ENCODE assay signal across 8 mouse cellular contexts in genomic region chr7:142497775-142498174, GRCm38 (mm10). TPM values are rescaled to one million over a fixed set of nuclear protein-coding genes. Genes with fewer than 3 reads are reported as not detected.
DNase-seq lines count a peak whose midpoint lies in the region; ATAC-seq and TF ChIP-seq lines count a peak whose summit lies in the region.

No protein-coding gene starts in this region.

- peak; percentile 18 for DNase-seq in adrenal gland, adult 2 months
- no peak for DNase-seq in adrenal gland, postnatal 25 days
- DNase-seq in midbrain, postnatal 0 days (ENCODE audit: low spot score), result no peak
- DNase-seq in gastrocnemius, postnatal 25 days, result peak; percentile 71

- H3K27ac ChIP-seq in midbrain, postnatal 0 days (ENCODE audit: low read depth, low read length), result no peak overlapping the region
- no peak overlapping the region for H3K27ac ChIP-seq in midbrain, embryonic 16.5 days (ENCODE audit: low read length)
- no peak overlapping the region for H3K27ac ChIP-seq in midbrain, embryonic 13.5 days

- no peaks in the 10 kb centered on the region for H3K27me3 ChIP-seq in midbrain, postnatal 0 days (ENCODE audit: insufficient read depth, low read length)
- H3K27me3 ChIP-seq in midbrain, embryonic 16.5 days (ENCODE audit: control insufficient read depth, insufficient read depth, low read depth, low read length), result no peaks in the 10 kb centered on the region
- no peaks in the 10 kb centered on the region for H3K27me3 ChIP-seq in midbrain, embryonic 13.5 days

- no peak overlapping the region for H3K4me2 ChIP-seq in midbrain, postnatal 0 days (ENCODE audit: low read depth, low read length, poor library complexity, severe bottlenecking)
- no peak overlapping the region for H3K4me2 ChIP-seq in midbrain, embryonic 16.5 days (ENCODE audit: low read length)
- H3K4me2 ChIP-seq in midbrain, embryonic 13.5 days (replicated peaks), result no peak overlapping the region

- ATAC-seq in midbrain, postnatal 0 days (ENCODE audit: low FRiP score), result no peak
- no peak for ATAC-seq in midbrain, embryonic 16.5 days
- ATAC-seq in megakaryocyte, adult 5-6 weeks (ENCODE audit: poor library complexity, severe bottlenecking), result peak; percentile 71
- no peak for ATAC-seq in erythroid progenitor cell, adult 5-6 weeks (replicated peaks; ENCODE audit: low FRiP score, poor library complexity, severe bottlenecking)
- ATAC-seq in midbrain, embryonic 13.5 days, result no peak

- no peaks in the 10 kb centered on the region for H3K36me3 ChIP-seq in midbrain, postnatal 0 days (ENCODE audit: insufficient read depth, low read length)
- H3K36me3 ChIP-seq in midbrain, embryonic 16.5 days (ENCODE audit: control insufficient read depth, insufficient read depth, low read length), result no peaks in the 10 kb centered on the region
- no peaks in the 10 kb centered on the region for H3K36me3 ChIP-seq in midbrain, embryonic 13.5 days

- 89% methylated on average over 2 of the region's 2 CpGs for WGBS in midbrain, postnatal 0 days
- 80% methylated on average over 2 of the region's 2 CpGs for WGBS in midbrain, embryonic 16.5 days
- WGBS in midbrain, embryonic 13.5 days, result 91% methylated on average over 2 of the region's 2 CpGs

- H3K9ac ChIP-seq in midbrain, postnatal 0 days (replicated peaks; ENCODE audit: low read length, poor library complexity, severe bottlenecking), result no peak overlapping the region
- no peak overlapping the region for H3K9ac ChIP-seq in midbrain, embryonic 16.5 days (ENCODE audit: low read depth, low read length)
- H3K9ac ChIP-seq in midbrain, embryonic 13.5 days (replicated peaks), result no peak overlapping the region

- H3K4me1 ChIP-seq in midbrain, postnatal 0 days (ENCODE audit: insufficient read depth, low read length), result no peaks in the 10 kb centered on the region
- H3K4me1 ChIP-seq in midbrain, embryonic 16.5 days (ENCODE audit: control insufficient read depth, insufficient read depth, low read length), result no peaks in the 10 kb centered on the region
- H3K4me1 ChIP-seq in midbrain, embryonic 13.5 days (replicated peaks), result no peaks in the 10 kb centered on the region

- H3K4me3 ChIP-seq in midbrain, postnatal 0 days (ENCODE audit: low read depth, low read length), result no peak overlapping the region
- no peak overlapping the region for H3K4me3 ChIP-seq in midbrain, embryonic 16.5 days (ENCODE audit: low read depth, low read length)
- no peak overlapping the region for H3K4me3 ChIP-seq in midbrain, embryonic 13.5 days (replicated peaks)

- no peaks in the 10 kb centered on the region for H3K9me3 ChIP-seq in midbrain, postnatal 0 days (ENCODE audit: low read length)
- H3K9me3 ChIP-seq in midbrain, embryonic 16.5 days (replicated peaks; ENCODE audit: control insufficient read depth, low read length, poor library complexity, severe bottlenecking), result no peaks in the 10 kb centered on the region
- no peaks in the 10 kb centered on the region for H3K9me3 ChIP-seq in midbrain, embryonic 13.5 days

- peak; percentile 34 for TF ChIP-seq CTCF in midbrain, postnatal 0 days (IDR thresholded peaks at IDR 0.05)

RNA-seq across cellular contexts. Expression of gene Tnnt3, which starts 0.9 kb away (rescaled TPM):
- not detected for total RNA-seq in adrenal gland, adult 2 months (2021)
- 0.52 TPM in 1 of 2 replicates, not detected in the other for polyA plus RNA-seq in adrenal gland, adult 2 months (2012; rRNA removed)
- not detected in 2 replicates for total RNA-seq in adrenal gland, postnatal 25 days (2021)
- total RNA-seq in midbrain, postnatal 0 days (2014; rRNA removed), result 1.3 and 1.5 TPM in 2 replicates
- 2.0 and 3.1 TPM in 2 replicates for polyA plus RNA-seq in midbrain, postnatal 0 days (2015; fragmentation: Nextera tagmentation; extraction: Ambion mirVana)
- polyA plus RNA-seq in midbrain, embryonic 16.5 days (2015; fragmentation: Nextera tagmentation; extraction: Ambion mirVana), result 0.91 and 1.6 TPM in 2 replicates
- total RNA-seq in gastrocnemius, postnatal 25 days (2021), result over 10,000 TPM; 28,170 to 31,317 TPM
- 1.4 and 1.5 TPM in 2 replicates for total RNA-seq in megakaryocyte, adult 5-6 weeks (2015)
- total RNA-seq in megakaryocyte, adult 5-6 weeks (2017), result 3.7 and 3.9 TPM in 2 replicates
- not detected in 2 replicates for total RNA-seq in erythroid progenitor cell, adult 5-6 weeks (2015; ENCODE audit: low replicate concordance)
- not detected in 2 replicates for total RNA-seq in erythroid progenitor cell, adult 5-6 weeks (2017; ENCODE audit: low replicate concordance)
- 0.68 and 1.0 TPM in 2 replicates for polyA plus RNA-seq in midbrain, embryonic 13.5 days (2015; fragmentation: Nextera tagmentation; extraction: Ambion mirVana)

RNA-seq across cellular contexts. Expression of gene Mrpl23, which starts 34.7 kb away (rescaled TPM):
- total RNA-seq in adrenal gland, adult 2 months (2021), result 1 to 10 TPM; 2.2 to 8.0 TPM
- polyA plus RNA-seq in adrenal gland, adult 2 months (2012; rRNA removed), result 6.9 and 7.6 TPM in 2 replicates
- total RNA-seq in adrenal gland, postnatal 25 days (2021), result 4.5 and 13.8 TPM in 2 replicates
- 56.3 and 60.8 TPM in 2 replicates for total RNA-seq in midbrain, postnatal 0 days (2014; rRNA removed)
- 24.6 and 30.1 TPM in 2 replicates for polyA plus RNA-seq in midbrain, postnatal 0 days (2015; fragmentation: Nextera tagmentation; extraction: Ambion mirVana)
- polyA plus RNA-seq in midbrain, embryonic 16.5 days (2015; fragmentation: Nextera tagmentation; extraction: Ambion mirVana), result 15.6 and 18.6 TPM in 2 replicates
- 10 to 100 TPM in 1 of 2 experiments, 1 to 10 TPM in 1; 8.6 to 18.3 TPM for total RNA-seq in gastrocnemius, postnatal 25 days (2021)
- total RNA-seq in megakaryocyte, adult 5-6 weeks (2015), result 3.8 and 12.3 TPM in 2 replicates
- total RNA-seq in megakaryocyte, adult 5-6 weeks (2017), result 37.2 and 52.6 TPM in 2 replicates
- total RNA-seq in erythroid progenitor cell, adult 5-6 weeks (2015; ENCODE audit: low replicate concordance), result 9.6 TPM in 1 of 2 replicates, not detected in the other
- 0.13 TPM in 1 of 2 replicates, not detected in the other for total RNA-seq in erythroid progenitor cell, adult 5-6 weeks (2017; ENCODE audit: low replicate concordance)
- polyA plus RNA-seq in midbrain, embryonic 13.5 days (2015; fragmentation: Nextera tagmentation; extraction: Ambion mirVana), result 12.8 and 13.7 TPM in 2 replicates

RNA-seq across cellular contexts. Expression of gene Lsp1, which starts 37.2 kb away (rescaled TPM):
- 10 to 100 TPM; 20.9 to 28.7 TPM for total RNA-seq in adrenal gland, adult 2 months (2021)
- 22.2 and 25.1 TPM in 2 replicates for polyA plus RNA-seq in adrenal gland, adult 2 months (2012; rRNA removed)
- total RNA-seq in adrenal gland, postnatal 25 days (2021), result 12.6 and 14.4 TPM in 2 replicates
- total RNA-seq in midbrain, postnatal 0 days (2014; rRNA removed), result 5.1 and 11.0 TPM in 2 replicates
- 5.3 and 8.7 TPM in 2 replicates for polyA plus RNA-seq in midbrain, postnatal 0 days (2015; fragmentation: Nextera tagmentation; extraction: Ambion mirVana)
- polyA plus RNA-seq in midbrain, embryonic 16.5 days (2015; fragmentation: Nextera tagmentation; extraction: Ambion mirVana), result 4.8 and 5.1 TPM in 2 replicates
- total RNA-seq in gastrocnemius, postnatal 25 days (2021), result 10 to 100 TPM; 43.2 to 60.3 TPM
- total RNA-seq in megakaryocyte, adult 5-6 weeks (2015), result 1,220 and 1,304 TPM in 2 replicates
- total RNA-seq in megakaryocyte, adult 5-6 weeks (2017), result 1,314 and 1,552 TPM in 2 replicates
- total RNA-seq in erythroid progenitor cell, adult 5-6 weeks (2015; ENCODE audit: low replicate concordance), result 88.0 and 115 TPM in 2 replicates
- total RNA-seq in erythroid progenitor cell, adult 5-6 weeks (2017; ENCODE audit: low replicate concordance), result 64.5 and 76.5 TPM in 2 replicates
- 6.5 and 6.9 TPM in 2 replicates for polyA plus RNA-seq in midbrain, embryonic 13.5 days (2015; fragmentation: Nextera tagmentation; extraction: Ambion mirVana)

RNA-seq across cellular contexts. Expression of gene Tnni2, which starts 56.2 kb away (rescaled TPM):
- under 1 TPM; 0.62 to 0.63 TPM for total RNA-seq in adrenal gland, adult 2 months (2021)
- 0.15 TPM in 1 of 2 replicates, not detected in the other for polyA plus RNA-seq in adrenal gland, adult 2 months (2012; rRNA removed)
- not detected in 2 replicates for total RNA-seq in adrenal gland, postnatal 25 days (2021)
- total RNA-seq in midbrain, postnatal 0 days (2014; rRNA removed), result not detected in 2 replicates
- polyA plus RNA-seq in midbrain, postnatal 0 days (2015; fragmentation: Nextera tagmentation; extraction: Ambion mirVana), result 0.46 and 0.56 TPM in 2 replicates
- polyA plus RNA-seq in midbrain, embryonic 16.5 days (2015; fragmentation: Nextera tagmentation; extraction: Ambion mirVana), result 0.51 and 0.78 TPM in 2 replicates
- total RNA-seq in gastrocnemius, postnatal 25 days (2021), result over 10,000 TPM; 16,193 to 17,938 TPM
- total RNA-seq in megakaryocyte, adult 5-6 weeks (2015), result 18.8 and 20.9 TPM in 2 replicates
- total RNA-seq in megakaryocyte, adult 5-6 weeks (2017), result 25.6 and 27.6 TPM in 2 replicates
- total RNA-seq in erythroid progenitor cell, adult 5-6 weeks (2015; ENCODE audit: low replicate concordance), result not detected in 2 replicates
- not detected in 2 replicates for total RNA-seq in erythroid progenitor cell, adult 5-6 weeks (2017; ENCODE audit: low replicate concordance)
- 0.59 and 0.75 TPM in 2 replicates for polyA plus RNA-seq in midbrain, embryonic 13.5 days (2015; fragmentation: Nextera tagmentation; extraction: Ambion mirVana)

Comparison
In these comparisons a context has a peak if more than half of its experiments do, and no peak if none do; other contexts are left out.
1. DNase-seq: peak in adrenal gland, adult 2 months (single experiment) and gastrocnemius, postnatal 25 days (single experiment); none in adrenal gland, postnatal 25 days (single experiment) and midbrain, postnatal 0 days (single experiment).
2. RNA of gene Tnnt3, which starts 0.9 kb away (total RNA-seq): 28,170 to 31,317 TPM in gastrocnemius, postnatal 25 days; 1.4 to 3.9 TPM in megakaryocyte, adult 5-6 weeks, 1.3 to 1.5 TPM in midbrain, postnatal 0 days, not detected in adrenal gland, postnatal 25 days, not detected in adrenal gland, adult 2 months and not detected in erythroid progenitor cell, adult 5-6 weeks; every median in the first group is over 1,000 times any median in the second.
3. RNA of gene Lsp1, which starts 37.2 kb away (total RNA-seq): 1,220 to 1,552 TPM in megakaryocyte, adult 5-6 weeks; 64.5 to 115 TPM in erythroid progenitor cell, adult 5-6 weeks, 43.2 to 60.3 TPM in gastrocnemius, postnatal 25 days, 20.9 to 28.7 TPM in adrenal gland, adult 2 months, 12.6 to 14.4 TPM in adrenal gland, postnatal 25 days and 5.1 to 11.0 TPM in midbrain, postnatal 0 days; every median in the first group is over 10 times any median in the second.